ENCODE assay signal across 16 mouse cellular contexts in genomic region chr4:8357443-8357842, GRCm38 (mm10).
"Had no signal": no experiment of that assay in that cellular context is flagged by ENCODE, and none has a peak within 500 bp of the region (broad histone marks: within the 10 kb centered on the region; RNA-seq: fewer than 3 reads in every experiment).

No protein-coding gene starts in this region.

- H3K4me2 ChIP-seq: neural tube, embryonic 12.5 days; neural tube, embryonic 13.5 days; neural tube, embryonic 15.5 days; stomach, embryonic 15.5 days had no signal

- H3K4me3 ChIP-seq: neural tube, embryonic 12.5 days; neural tube, embryonic 13.5 days; neural tube, embryonic 15.5 days; stomach, embryonic 15.5 days had no signal

- H3K9me3 ChIP-seq: neural tube, embryonic 12.5 days; neural tube, embryonic 13.5 days; neural tube, embryonic 15.5 days; stomach, embryonic 15.5 days had no signal

- H3K27me3 ChIP-seq: neural tube, embryonic 12.5 days; neural tube, embryonic 13.5 days; neural tube, embryonic 15.5 days; stomach, embryonic 15.5 days had no signal

- H3K27ac ChIP-seq: neural tube, embryonic 12.5 days; neural tube, embryonic 13.5 days; neural tube, embryonic 15.5 days; stomach, embryonic 15.5 days; stomach, postnatal 0 days had no signal

- H3K4me1 ChIP-seq: neural tube, embryonic 12.5 days; neural tube, embryonic 13.5 days; neural tube, embryonic 15.5 days; stomach, embryonic 15.5 days had no signal

- DNase-seq: retina, postnatal 1 day; right cerebral cortex, adult 18-20 months; right cerebral cortex, postnatal 14 days; right cerebral cortex, postnatal 25 days; spleen, adult 18-20 months; thymus, adult 18-20 months; thymus, adult 2 months; thymus, postnatal 14 days; thymus, postnatal 25 days; thymus, postnatal 36 days; thymus, postnatal 4 days had no signal

- H3K9ac ChIP-seq: neural tube, embryonic 12.5 days; neural tube, embryonic 13.5 days; neural tube, embryonic 15.5 days; stomach, embryonic 15.5 days had no signal

- H3K36me3 ChIP-seq: neural tube, embryonic 12.5 days; neural tube, embryonic 13.5 days; neural tube, embryonic 15.5 days; stomach, embryonic 15.5 days had no signal
